Comparison of ENCODE assay signal across 22 mouse cellular contexts in the genomic region with DNA sequence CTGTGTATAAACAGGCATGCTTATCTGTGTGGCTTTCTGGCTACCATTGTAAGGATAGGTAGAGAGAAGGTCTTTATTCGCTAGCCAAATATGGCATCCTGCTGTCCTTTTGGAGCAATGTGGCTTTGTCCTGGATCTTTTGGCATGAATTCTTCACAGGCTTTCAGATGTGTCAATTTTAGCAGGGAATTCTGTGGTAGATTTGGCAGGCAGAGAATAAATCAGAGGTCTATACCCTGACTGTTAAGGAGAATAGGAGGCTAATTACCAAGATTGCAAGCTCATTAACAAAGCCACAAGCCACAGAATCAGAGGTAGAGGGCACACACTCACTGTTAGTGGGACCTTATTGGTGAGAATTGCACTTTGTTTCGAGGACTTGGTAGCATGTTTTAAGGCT.
DNase-seq lines count a peak whose midpoint lies in the region; ATAC-seq and TF ChIP-seq lines count a peak whose summit lies in the region.
"Had no signal": no experiment of that assay in that cellular context is flagged by ENCODE, and none has a peak within 500 bp of the region (broad histone marks: within the 10 kb centered on the region; RNA-seq: fewer than 3 reads in every experiment).

No protein-coding gene starts in this region.

- H3K4me3 ChIP-seq in heart, embryonic 14.5 days (ENCODE audit: control insufficient read depth in 1 of 2, insufficient read depth in 1 of 2, low read depth in 1 of 2, low read length in 2 of 2), result no peak overlapping the region
- no peak overlapping the region for H3K4me3 ChIP-seq in layer of hippocampus, adult 2 months
- H3K4me3 ChIP-seq in embryonic facial prominence, embryonic 13.5 days, result no peak overlapping the region
- no peak overlapping the region for H3K4me3 ChIP-seq in forebrain, postnatal 0 days (ENCODE audit: low read depth, low read length)
- H3K4me3 ChIP-seq: hindbrain, embryonic 13.5 days; limb, embryonic 13.5 days; liver, embryonic 12.5 days; midbrain, embryonic 12.5 days; neural tube, embryonic 15.5 days; stomach, embryonic 15.5 days had no signal

- peak overlapping the region in 1 of 2 experiments; percentile 47; a peak in 1 of 4 replicates for H3K27ac ChIP-seq in heart, embryonic 14.5 days (replicated peaks in 1 of 2; ENCODE audit: control insufficient read depth in 1 of 2, insufficient read depth in 1 of 2, low read depth in 2 of 2, low read length in 2 of 2)
- H3K27ac ChIP-seq in layer of hippocampus, adult 2 months, result peak overlapping the region; percentile 72
- peak overlapping the region; percentile 34 for H3K27ac ChIP-seq in embryonic facial prominence, embryonic 13.5 days
- H3K27ac ChIP-seq in forebrain, postnatal 0 days (ENCODE audit: low read depth, low read length), result peak overlapping the region; percentile 72
- H3K27ac ChIP-seq: hindbrain, embryonic 13.5 days; liver, embryonic 12.5 days; midbrain, embryonic 12.5 days; neural tube, embryonic 15.5 days; stomach, embryonic 15.5 days had no signal

- H3K4me1 ChIP-seq in heart, embryonic 14.5 days (ENCODE audit: control insufficient read depth in 2 of 2, insufficient read depth in 2 of 2, low read length in 2 of 2), result peaks cover 18 to 33% of the 10 kb centered on the region in 2 experiments
- peaks cover 45% of the 10 kb centered on the region for H3K4me1 ChIP-seq in embryonic facial prominence, embryonic 13.5 days
- peaks cover 28% of the 10 kb centered on the region for H3K4me1 ChIP-seq in forebrain, postnatal 0 days (ENCODE audit: insufficient read depth)
- H3K4me1 ChIP-seq: stomach, embryonic 15.5 days had no signal

- H3K4me2 ChIP-seq in heart, embryonic 14.5 days (ENCODE audit: low read length), result peak overlapping the region; percentile 25; the same call in 1 of the 2 replicates
- no peak overlapping the region for H3K4me2 ChIP-seq in embryonic facial prominence, embryonic 13.5 days
- no peak overlapping the region for H3K4me2 ChIP-seq in forebrain, postnatal 0 days (ENCODE audit: low read depth)
- H3K4me2 ChIP-seq: hindbrain, embryonic 13.5 days; limb, embryonic 13.5 days; liver, embryonic 12.5 days; midbrain, embryonic 12.5 days; neural tube, embryonic 15.5 days; stomach, embryonic 15.5 days had no signal

- H3K36me3 ChIP-seq in heart, embryonic 14.5 days (ENCODE audit: control insufficient read depth, insufficient read depth, low read length), result no peaks in the 10 kb centered on the region
- no peaks in the 10 kb centered on the region for H3K36me3 ChIP-seq in embryonic facial prominence, embryonic 13.5 days
- no peaks in the 10 kb centered on the region for H3K36me3 ChIP-seq in forebrain, postnatal 0 days (ENCODE audit: insufficient read depth)
- H3K36me3 ChIP-seq: hindbrain, embryonic 13.5 days; limb, embryonic 13.5 days; liver, embryonic 12.5 days; midbrain, embryonic 12.5 days; neural tube, embryonic 15.5 days; stomach, embryonic 15.5 days had no signal

- 74% methylated on average over 2 of the region's 2 CpGs for WGBS in heart, embryonic 14.5 days
- 85% methylated on average over 2 of the region's 2 CpGs for WGBS in embryonic facial prominence, embryonic 13.5 days
- 31% methylated on average over 2 of the region's 2 CpGs for WGBS in forebrain, postnatal 0 days

- no peaks in the 10 kb centered on the region for H3K9me3 ChIP-seq in heart, embryonic 14.5 days (ENCODE audit: control insufficient read depth, low read length)
- no peaks in the 10 kb centered on the region for H3K9me3 ChIP-seq in embryonic facial prominence, embryonic 13.5 days
- H3K9me3 ChIP-seq in forebrain, postnatal 0 days (ENCODE audit: low read length), result no peaks in the 10 kb centered on the region
- H3K9me3 ChIP-seq: hindbrain, embryonic 13.5 days; limb, embryonic 13.5 days; liver, embryonic 12.5 days; midbrain, embryonic 12.5 days; neural tube, embryonic 15.5 days; stomach, embryonic 15.5 days had no signal

- no peak for ATAC-seq in heart, embryonic 14.5 days (ENCODE audit: insufficient number of reproducible peaks, insufficient read depth, low FRiP score, low read depth)
- no peak for ATAC-seq in embryonic facial prominence, embryonic 13.5 days (ENCODE audit: insufficient number of reproducible peaks, insufficient read depth, low FRiP score, low TSS enrichment, low read depth)
- peak; percentile 40 for ATAC-seq in forebrain, postnatal 0 days
- ATAC-seq: activated CD4-positive, CD25-positive, alpha-beta regulatory T cell, adult 4 months; liver, embryonic 12.5 days had no signal

- no peak overlapping the region for H3K9ac ChIP-seq in heart, embryonic 14.5 days (ENCODE audit: low read length)
- H3K9ac ChIP-seq in embryonic facial prominence, embryonic 13.5 days, result no peak overlapping the region
- peak overlapping the region; percentile 7; the same call in 1 of the 2 replicates for H3K9ac ChIP-seq in forebrain, postnatal 0 days
- H3K9ac ChIP-seq: hindbrain, embryonic 13.5 days; limb, embryonic 13.5 days; liver, embryonic 12.5 days; midbrain, embryonic 12.5 days; neural tube, embryonic 15.5 days; stomach, embryonic 15.5 days had no signal

- H3K27me3 ChIP-seq in heart, embryonic 14.5 days (ENCODE audit: control insufficient read depth, insufficient read depth, low read length), result no peaks in the 10 kb centered on the region
- no peaks in the 10 kb centered on the region for H3K27me3 ChIP-seq in embryonic facial prominence, embryonic 13.5 days
- H3K27me3 ChIP-seq in forebrain, postnatal 0 days (ENCODE audit: insufficient read depth, low read length), result no peaks in the 10 kb centered on the region
- H3K27me3 ChIP-seq: hindbrain, embryonic 13.5 days; liver, embryonic 12.5 days; midbrain, embryonic 12.5 days; neural tube, embryonic 15.5 days; stomach, embryonic 15.5 days had no signal

- no peak for TF ChIP-seq CTCF in layer of hippocampus, adult 2 months (conservative IDR thresholded peaks at IDR 0.05)
- no peak for TF ChIP-seq CTCF in forebrain, postnatal 0 days (IDR thresholded peaks at IDR 0.05; ENCODE audit: low read depth)

- DNase-seq in heart, adult 9 months (ENCODE audit: low spot score in 2 of 2), result no peak
- DNase-seq in layer of hippocampus, adult 2 months (ENCODE audit: low spot score in 2 of 2), result no peak
- no peak for DNase-seq in layer of hippocampus, adult 8-10 months (ENCODE audit: low spot score in 2 of 2)
- no peak for DNase-seq in forebrain, postnatal 0 days
- DNase-seq in cerebellum, adult 8-10 months, result no peak
- DNase-seq: adrenal gland, adult 8-10 months; cerebellum, adult 18-20 months; cerebellum, postnatal 25 days; gastrocnemius, postnatal 36 days; kidney, adult 9 months; kidney, postnatal 14 days; lung, adult 18-20 months; thymus, postnatal 36 days had no signal
